Mouse (Mus musculus) ES-E14 (cell line): Measurements from ENCODE around the gene Ccdc97.

ENCODE experiments used
- CHD2 ChIP-seq: IDR thresholded peaks from 2 replicates; pipeline ENCODE4 v1.6.1; 2014; ENCODE audit warnings: mild to moderate bottlenecking, low read depth, low read length, inconsistent platforms
- HCFC1 ChIP-seq: IDR thresholded peaks from 2 replicates; pipeline ENCODE4 v1.6.1; 2012; ENCODE audit warnings: low read length, inconsistent platforms, borderline replicate concordance; ENCODE audit not compliant: insufficient read depth
- MAFK ChIP-seq: IDR thresholded peaks from 2 replicates; pipeline ENCODE4 v1.6.1; 2014; ENCODE audit warnings: mild to moderate bottlenecking, low read depth, low read length, inconsistent platforms; ENCODE audit not compliant: insufficient read depth
- ZC3H11A ChIP-seq: IDR thresholded peaks from 2 replicates; pipeline ENCODE4 v1.6.1; 2012; ENCODE audit warnings: low read depth, mild to moderate bottlenecking, inconsistent platforms, low read length, borderline replicate concordance
- ZNF384 ChIP-seq: IDR thresholded peaks from 2 replicates; pipeline ENCODE4 v1.6.1; 2012; ENCODE audit warnings: low read depth, low read length, inconsistent platforms

DNA sequence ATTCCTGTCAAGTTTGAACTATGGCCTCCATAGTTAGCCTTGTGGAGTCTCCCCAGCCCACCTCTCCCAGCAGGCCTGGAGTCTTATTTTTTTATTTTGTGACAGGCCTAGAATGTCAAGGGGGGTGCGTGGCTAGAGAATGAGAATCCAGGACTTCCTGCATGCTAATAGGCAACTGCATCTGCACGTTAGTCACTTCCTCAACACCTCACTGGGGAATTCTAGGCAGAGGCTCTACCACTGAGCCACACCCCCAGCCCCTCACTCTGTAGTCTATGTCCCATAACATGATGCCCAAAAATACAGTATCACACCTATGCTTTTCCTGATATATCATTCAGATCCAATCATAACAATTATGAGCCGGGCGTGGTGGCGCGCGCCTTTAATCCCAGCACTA, 41.9 kb downstream of the Ccdc97 start:
- TF ChIP-seq CHD2 (no peak), ZNF384 (no peak), HCFC1 (no peak), ZC3H11A (no peak), MAFK (no peak)
